Mouse (Mus musculus) MEL (cell line): ENCODE results near the gene Yipf3. TPM values are rescaled to one million over a fixed set of nuclear protein-coding genes. Genes with fewer than 3 reads are reported as not detected.

Experiments used
- DNase-seq: peaks from one replicate; pipeline ENCODE4 v3.0.0; 2011; ENCODE audit warnings: low read depth, low spot score
- H3K27ac ChIP-seq: 2 replicates; pipeline ENCODE4 v1.5.1; 2012; ENCODE audit warnings: low read depth, mild to moderate bottlenecking, control low read depth, low read length, moderate library complexity; ENCODE audit not compliant: control insufficient read depth
- H3K27me3 ChIP-seq, 2 experiments: fragments of 150-350 bp in 1 of 2; sonication (generic) in 1 of 2; 2 replicates each; pipeline ENCODE4 v1.6.1; 2012; ENCODE audit warnings: low read length in 2 of 2, mild to moderate bottlenecking in 2 of 2, improper control_type of control experiment in 1 of 2, moderate library complexity in 1 of 2; ENCODE audit not compliant: insufficient read depth in 2 of 2, control insufficient read depth in 1 of 2
- H3K36me3 ChIP-seq, 2 experiments: 2 replicates each; pipeline ENCODE4 v1.6.1; 2012 to 2014; ENCODE audit warnings: low read length in 2 of 2, improper control_type of control experiment in 1 of 2, inconsistent platforms in 1 of 2, mild to moderate bottlenecking in 1 of 2; ENCODE audit not compliant: insufficient read depth in 2 of 2, control insufficient read depth in 1 of 2
- H3K4me1 ChIP-seq, 2 experiments: fragments of 150-350 bp in 1 of 2; sonication (generic) in 1 of 2; 2 replicates each; pipeline ENCODE4 v1.6.1; 2012; ENCODE audit warnings: low read length in 2 of 2, improper control_type of control experiment in 1 of 2, mild to moderate bottlenecking in 1 of 2; ENCODE audit not compliant: insufficient read depth in 2 of 2, control insufficient read depth in 1 of 2
- H3K4me3 ChIP-seq, 2 experiments: fragments of 150-350 bp in 1 of 2; sonication (generic) in 1 of 2; 2 replicates each; pipeline ENCODE4 v1.5.1; 2012; ENCODE audit warnings: low read depth in 2 of 2, low read length in 2 of 2, mild to moderate bottlenecking in 2 of 2, moderate library complexity in 2 of 2, control low read depth in 1 of 2, improper control_type of control experiment in 1 of 2; ENCODE audit not compliant: control insufficient read depth in 1 of 2, insufficient read depth in 1 of 2
- H3K79me2 ChIP-seq: 2 replicates; pipeline ENCODE4 v1.6.1; 2012; ENCODE audit warnings: mild to moderate bottlenecking, low read length, moderate library complexity; ENCODE audit not compliant: control insufficient read depth, poor library complexity, insufficient read depth
- H3K9ac ChIP-seq: 2 replicates; pipeline ENCODE4 v1.6.1; 2012; ENCODE audit warnings: low read depth, mild to moderate bottlenecking, control low read depth, low read length, moderate library complexity; ENCODE audit not compliant: control insufficient read depth, poor library complexity, severe bottlenecking
- H3K9me3 ChIP-seq: fragments of 150-350 bp; sonication (generic); replicated peaks from 2 replicates; pipeline ENCODE4 v1.6.1; 2012; ENCODE audit warnings: mild to moderate bottlenecking, low read length, improper control_type of control experiment, moderate library complexity; ENCODE audit not compliant: insufficient read depth
- CHD1 ChIP-seq: IDR thresholded peaks from 2 replicates; pipeline ENCODE4 v1.6.1; 2012; ENCODE audit warnings: low read depth, mild to moderate bottlenecking, inconsistent platforms, low read length, improper control_type of control experiment
- CHD2 ChIP-seq: IDR thresholded peaks from 2 replicates; pipeline ENCODE4 v1.6.1; 2011; ENCODE audit warnings: low read length, improper control_type of control experiment
- ELF1 ChIP-seq: IDR thresholded peaks from 2 replicates; pipeline ENCODE4 v1.6.1; 2014; ENCODE audit warnings: low read depth, mild to moderate bottlenecking, inconsistent platforms, low read length, improper control_type of control experiment, moderate library complexity
- ETS1 ChIP-seq: IDR thresholded peaks from 2 replicates; pipeline ENCODE4 v1.6.1; 2012; ENCODE audit warnings: low read depth, mild to moderate bottlenecking, inconsistent platforms, low read length, improper control_type of control experiment, moderate library complexity
- HCFC1 ChIP-seq: IDR thresholded peaks from 2 replicates; pipeline ENCODE4 v1.6.1; 2012; ENCODE audit warnings: low read depth, mild to moderate bottlenecking, inconsistent platforms, low read length, improper control_type of control experiment, moderate library complexity
- MAX ChIP-seq: IDR thresholded peaks from 2 replicates; pipeline ENCODE4 v1.6.1; 2011; ENCODE audit warnings: low read length, improper control_type of control experiment
- MAZ ChIP-seq: IDR thresholded peaks from 2 replicates; pipeline ENCODE4 v1.6.1; 2012; ENCODE audit warnings: low read depth, mild to moderate bottlenecking, inconsistent platforms, low read length, improper control_type of control experiment
- MXI1 ChIP-seq: IDR thresholded peaks from 2 replicates; pipeline ENCODE4 v1.6.1; 2011; ENCODE audit warnings: mild to moderate bottlenecking, low read depth, low read length, improper control_type of control experiment
- MYB ChIP-seq: IDR thresholded peaks from 2 replicates; pipeline ENCODE4 v1.6.1; 2011; ENCODE audit warnings: mild to moderate bottlenecking, low read depth, low read length, improper control_type of control experiment
- MYC ChIP-seq: IDR thresholded peaks from 2 replicates; pipeline ENCODE4 v1.6.1; 2011; ENCODE audit warnings: low read depth, mild to moderate bottlenecking, low read length, improper control_type of control experiment, moderate library complexity
- NELFE ChIP-seq: IDR thresholded peaks from 2 replicates; pipeline ENCODE4 v1.6.1; 2011; ENCODE audit warnings: low read depth, low read length, improper control_type of control experiment
- POLR2A ChIP-seq, 2 experiments: IDR thresholded peaks; 2 replicates each; pipeline ENCODE4 v1.6.1; 2011 to 2012; ENCODE audit warnings: low read length in 2 of 2, mild to moderate bottlenecking in 2 of 2, control low read depth in 1 of 2, improper control_type of control experiment in 1 of 2, low read depth in 1 of 2, moderate library complexity in 1 of 2; ENCODE audit not compliant: control insufficient read depth in 1 of 2, insufficient read depth in 1 of 2, poor library complexity in 1 of 2
- POLR2AphosphoS5 ChIP-seq: IDR thresholded peaks from 2 replicates; pipeline ENCODE4 v1.6.1; 2012; ENCODE audit warnings: low read depth, borderline replicate concordance, mild to moderate bottlenecking, inconsistent platforms, low read length, moderate library complexity, mixed read lengths
- RCOR1 ChIP-seq: IDR thresholded peaks from 2 replicates; pipeline ENCODE4 v1.6.1; 2012; ENCODE audit warnings: low read depth, mild to moderate bottlenecking, inconsistent platforms, low read length, improper control_type of control experiment
- SIN3A ChIP-seq: IDR thresholded peaks from 2 replicates; pipeline ENCODE4 v1.6.1; 2012; ENCODE audit warnings: low read length, improper control_type of control experiment, inconsistent platforms
- SMC3 ChIP-seq: IDR thresholded peaks from 2 replicates; pipeline ENCODE4 v1.6.1; 2011; ENCODE audit warnings: low read depth, low read length, improper control_type of control experiment
- TAL1 ChIP-seq: IDR thresholded peaks from 2 replicates; pipeline ENCODE4 v1.6.1; 2012; ENCODE audit warnings: mild to moderate bottlenecking, inconsistent platforms, low read length, moderate library complexity, mixed read lengths
- TBP ChIP-seq: IDR thresholded peaks from 2 replicates; pipeline ENCODE4 v1.8.0; 2011; ENCODE audit warnings: low read depth, low read length, improper control_type of control experiment
- TCF12 ChIP-seq: IDR thresholded peaks from 2 replicates; pipeline ENCODE4 v1.6.1; 2014; ENCODE audit warnings: low read depth, mild to moderate bottlenecking, inconsistent platforms, low read length, improper control_type of control experiment, moderate library complexity
- UBTF ChIP-seq: IDR thresholded peaks from 2 replicates; pipeline ENCODE4 v1.6.1; 2012; ENCODE audit warnings: low read depth, mild to moderate bottlenecking, inconsistent platforms, low read length, improper control_type of control experiment, moderate library complexity, borderline replicate concordance; ENCODE audit not compliant: insufficient read depth
- ZKSCAN1 ChIP-seq: IDR thresholded peaks from 2 replicates; pipeline ENCODE4 v1.6.1; 2012; ENCODE audit warnings: low read depth, mild to moderate bottlenecking, inconsistent platforms, low read length, improper control_type of control experiment, moderate library complexity
- ZMIZ1 ChIP-seq: IDR thresholded peaks from 2 replicates; pipeline ENCODE4 v1.6.1; 2012; ENCODE audit warnings: low read depth, mild to moderate bottlenecking, inconsistent platforms, low read length, improper control_type of control experiment, moderate library complexity
- polyA plus RNA-seq, 2 experiments: library from polyadenylated mRNA; stranded (reverse) in 1 of 2; unstranded in 1 of 2; fragments of >175 nt in 1 of 2; fragments of >200 nt in 1 of 2; gene quantifications; 2 replicates each; pipeline versions ENCODE4 v1.2.1 to v1.2.4; 2012; ENCODE audit warnings: low replicate concordance in 2 of 2, low read depth in 1 of 2; ENCODE audit not compliant: insufficient read length in 2 of 2, insufficient read depth in 1 of 2, missing spikeins in 1 of 2
- total RNA-seq: library from RNA; depleted of rRNA; stranded (reverse); fragments of 300-350 nt; gene quantifications from 2 replicates; pipeline ENCODE4 v1.2.3, GENCODE M21; 2012

Gene Yipf3
- total and polyA plus RNA-seq, 3 experiments, result 18.9 to 86.5 TPM; not detected in 1

GRCm38 (mm10) chr17:46282483-46283123 lies 34.7 kb downstream of the Yipf3 start, which contains the start of gene Tjap1 (continued):
- TF ChIP-seq UBTF, result no peak

GRCm38 (mm10) chr17:46283140-46283539 lies 35.3 kb downstream of the Yipf3 start:
- no peak for DNase-seq

GRCm38 (mm10) chr17:46283911-46284310 lies 36.0 kb downstream of the Yipf3 start:
- peaks cover 0 to 18% of the 10 kb centered on the region in 2 experiments; a peak in 3 of 4 replicates for H3K4me1 ChIP-seq

More at GRCm38 (mm10) chr17:46283140-46283539, 35.3 kb downstream of the Yipf3 start:
- Histone ChIP-seq H3K9me3 (no peaks in the 10 kb centered on the region), H3K4me3 (peak overlapping the region; percentile 57 to 91), H3K79me2 (peaks cover 23% of the 10 kb centered on the region), H3K27me3 (no peaks in the 10 kb centered on the region), H3K4me1 (peaks cover 0 to 18% of the 10 kb centered on the region in 2 experiments; a peak in 3 of 4 replicates), H3K36me3 (peaks cover 2 to 13% of the 10 kb centered on the region in 2 experiments), H3K9ac (peak overlapping the region; percentile 40), H3K27ac (no peak overlapping the region)
- TF ChIP-seq TBP, result no peak
- TF ChIP-seq SIN3A, result 0 out of 2 replicates have a peak, but pooled peaks have one; percentile 10
- TF ChIP-seq TAL1, result no peak
- peak; percentile 13; the same call in 1 of the 2 replicates for TF ChIP-seq CHD2
- TF ChIP-seq MAZ, result 0 out of 2 replicates have a peak, but pooled peaks have one; percentile 12
- 0 out of 2 replicates have a peak, but pooled peaks have one; percentile 3 for TF ChIP-seq TCF12
- TF ChIP-seq SMC3, result 0 out of 2 replicates have a peak, but pooled peaks have one; percentile 4
- peak; percentile 31; the same call in 1 of the 2 replicates for TF ChIP-seq MXI1
- TF ChIP-seq ZMIZ1, result peak; percentile 48; the same call in 1 of the 2 replicates
- peak; percentile 47; the same call in 1 of the 2 replicates for TF ChIP-seq MYC
- peak; percentile 47; the same call in 1 of the 2 replicates for TF ChIP-seq RCOR1
- 0 out of 2 replicates have a peak, but pooled peaks have one; percentile 41 for TF ChIP-seq CHD1
- TF ChIP-seq ELF1, result 0 out of 2 replicates have a peak, but pooled peaks have one; percentile 29
- no peak for TF ChIP-seq MAX

More at GRCm38 (mm10) chr17:46283911-46284310, 36.0 kb downstream of the Yipf3 start:
- Histone ChIP-seq H3K27me3 (no peaks in the 10 kb centered on the region), H3K27ac (no peak overlapping the region), H3K79me2 (peaks cover 23% of the 10 kb centered on the region), H3K9ac (no peak overlapping the region), H3K4me3 (no peak overlapping the region), H3K9me3 (no peaks in the 10 kb centered on the region), H3K36me3 (peaks cover 2 to 13% of the 10 kb centered on the region in 2 experiments)
- TF ChIP-seq SMC3 (no peak), HCFC1 (no peak), NELFE (no peak), ZMIZ1 (no peak), ETS1 (no peak), ZKSCAN1 (no peak), POLR2AphosphoS5 (no peak), POLR2A (IDR thresholded peaks at IDR 0.05; ENCODE audit: control insufficient read depth in 1 of 2, insufficient read depth in 1 of 2, low read depth in 1 of 2, low read length in 2 of 2, poor library complexity in 1 of 2) (no peak), MYB (no peak), UBTF (no peak), ELF1 (no peak)
- DNase-seq, result no peak
